Mouse (Mus musculus) embryonic fibroblast, embryonic 13.5 days (primary cell): ENCODE results near the gene Ech1.

Experiments used
- CTCF ChIP-seq: IDR thresholded peaks from 2 replicates; pipeline ENCODE4 v1.5.1; 2011; ENCODE audit warnings: mild to moderate bottlenecking, control low read depth, low read length, moderate library complexity, borderline replicate concordance; ENCODE audit not compliant: insufficient read depth
- POLR2A ChIP-seq: IDR thresholded peaks from 2 replicates; pipeline ENCODE4 v1.6.1; 2011; ENCODE audit warnings: low read depth, mild to moderate bottlenecking, control low read depth, low read length, moderate library complexity

DNA sequence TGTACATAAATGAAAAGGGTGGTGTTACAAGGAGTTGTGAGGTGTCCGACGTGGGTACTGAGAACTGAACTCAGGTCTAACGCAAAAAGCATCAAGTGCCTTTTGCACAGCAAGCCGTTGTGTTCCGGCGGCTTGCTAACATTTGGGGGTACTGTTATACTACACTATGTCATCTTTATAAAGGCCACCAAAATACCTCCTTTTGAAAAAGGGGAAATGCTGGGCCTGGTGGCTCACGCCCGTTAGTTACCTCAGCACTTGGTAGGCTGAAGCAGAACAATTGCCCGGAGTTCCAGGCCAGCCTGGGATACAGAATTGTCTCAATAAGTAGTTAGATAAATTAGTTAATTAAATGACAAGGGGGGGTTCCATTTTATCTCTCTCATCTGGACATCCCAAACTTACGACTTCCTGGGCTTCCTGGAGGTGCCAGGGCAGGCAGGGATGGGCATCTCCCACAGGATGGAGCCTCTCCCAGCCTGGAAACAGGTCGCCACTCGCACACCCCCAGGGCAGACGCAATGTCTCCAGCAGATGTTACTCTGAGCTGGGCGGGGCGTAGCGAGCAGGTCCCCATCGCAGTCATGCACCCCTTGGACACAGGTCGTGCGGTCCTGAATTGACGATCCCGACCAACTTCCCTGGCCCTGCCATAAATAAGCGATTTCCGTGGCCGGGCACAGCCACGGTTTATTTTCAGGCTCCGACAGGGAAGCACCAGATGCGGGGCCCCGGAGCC lies 41.9 kb downstream of the Ech1 start:
- TF ChIP-seq CTCF (no peak), POLR2A (no peak)
